Mouse (Mus musculus): Measurements from ENCODE around the gene Ipo11. TPM values are rescaled to one million over a fixed set of nuclear protein-coding genes. Genes with fewer than 3 reads are reported as not detected.

The Ipo11 gene
- polyA plus RNA-seq, 1 experiment from 2014 or later: 38.0 TPM

Other genes with a start within 250 kb of the Ipo11 start
- 29.8 and 31.5 TPM in 2 replicates for gene Dimt1, start 10.2 kb upstream of the Ipo11 start, polyA plus RNA-seq (2015; fragmentation: Nextera tagmentation; extraction: Ambion mirVana)
- gene Kif2a, start 85.2 kb upstream of the Ipo11 start, polyA plus RNA-seq (2015; fragmentation: Nextera tagmentation; extraction: Ambion mirVana): 26.9 and 35.4 TPM in 2 replicates

Data from thymus, postnatal 0 days (tissue).